Comparison of ENCODE assay signal across 14 mouse cellular contexts in the genomic region with DNA sequence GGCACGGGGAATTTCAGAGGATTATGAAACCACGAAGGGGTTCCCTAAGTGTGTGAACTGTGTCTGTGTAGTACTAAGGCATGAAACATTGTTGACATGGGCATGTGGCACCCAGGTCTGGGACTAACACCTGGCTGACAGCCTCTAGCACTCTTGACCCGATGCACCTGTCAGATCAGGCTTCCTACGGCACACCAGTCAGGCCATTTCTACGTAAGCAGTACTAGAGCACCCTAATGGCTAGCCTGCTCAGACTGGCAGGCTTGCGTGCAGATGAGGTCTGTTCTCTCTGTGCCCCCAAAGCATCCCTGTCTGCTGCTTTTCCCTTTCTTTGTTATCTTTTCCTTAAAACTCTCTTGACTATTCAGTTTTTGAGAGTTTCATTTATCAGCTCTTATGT. TPM values are rescaled to one million over a fixed set of nuclear protein-coding genes. Genes with fewer than 3 reads are reported as not detected.
"Had no signal": no experiment of that assay in that cellular context is flagged by ENCODE, and none has a peak within 500 bp of the region (broad histone marks: within the 10 kb centered on the region; RNA-seq: fewer than 3 reads in every experiment).

No protein-coding gene starts in this region.

- H3K36me3 ChIP-seq: liver, embryonic 13.5 days had no signal

- ATAC-seq: liver, postnatal 0 days had no signal

- H3K27me3 ChIP-seq: limb, embryonic 12.5 days; liver, embryonic 13.5 days; neural tube, embryonic 13.5 days had no signal

- H3K4me3 ChIP-seq: layer of hippocampus, adult 2 months; limb, embryonic 12.5 days; liver, embryonic 13.5 days; neural tube, embryonic 13.5 days had no signal

- H3K27ac ChIP-seq: layer of hippocampus, adult 2 months; limb, embryonic 12.5 days; liver, embryonic 13.5 days; neural tube, embryonic 13.5 days had no signal

- H3K4me1 ChIP-seq: limb, embryonic 12.5 days; liver, embryonic 13.5 days; neural tube, embryonic 13.5 days had no signal

- DNase-seq: kidney, postnatal 10 days; kidney, postnatal 4 days; liver; liver, embryonic 13.5 days; liver, postnatal 0 days; lung, postnatal 36 days; retina, postnatal 1 day; right cerebral cortex, postnatal 4 days; spleen, adult 18-20 months; thymus, adult 18-20 months; thymus, postnatal 14 days had no signal

- H3K9ac ChIP-seq: limb, embryonic 12.5 days; liver, embryonic 13.5 days; liver, postnatal 0 days; neural tube, embryonic 13.5 days had no signal

- H3K9me3 ChIP-seq: limb, embryonic 12.5 days; liver, embryonic 13.5 days; neural tube, embryonic 13.5 days had no signal

- H3K4me2 ChIP-seq: limb, embryonic 12.5 days; liver, embryonic 13.5 days; neural tube, embryonic 13.5 days had no signal

RNA-seq across cellular contexts. Expression of gene Rimklb, which starts 53.3 kb away (rescaled TPM):
- polyA plus RNA-seq: liver, postnatal 0 days had no signal
